Mouse (Mus musculus) cerebellum, adult (tissue): Measurements from ENCODE around the gene Smarca2.

Source experiments
- ATAC-seq: cut with Nextera tagmentation; 2 replicates; pipeline ENCODE4 v1.9.2; 2017; ENCODE audit warnings: mild to moderate bottlenecking, moderate library complexity, mixed read lengths; ENCODE audit not compliant: insufficient number of reproducible peaks, low FRiP score, low TSS enrichment

Smarca2 gene

DNA sequence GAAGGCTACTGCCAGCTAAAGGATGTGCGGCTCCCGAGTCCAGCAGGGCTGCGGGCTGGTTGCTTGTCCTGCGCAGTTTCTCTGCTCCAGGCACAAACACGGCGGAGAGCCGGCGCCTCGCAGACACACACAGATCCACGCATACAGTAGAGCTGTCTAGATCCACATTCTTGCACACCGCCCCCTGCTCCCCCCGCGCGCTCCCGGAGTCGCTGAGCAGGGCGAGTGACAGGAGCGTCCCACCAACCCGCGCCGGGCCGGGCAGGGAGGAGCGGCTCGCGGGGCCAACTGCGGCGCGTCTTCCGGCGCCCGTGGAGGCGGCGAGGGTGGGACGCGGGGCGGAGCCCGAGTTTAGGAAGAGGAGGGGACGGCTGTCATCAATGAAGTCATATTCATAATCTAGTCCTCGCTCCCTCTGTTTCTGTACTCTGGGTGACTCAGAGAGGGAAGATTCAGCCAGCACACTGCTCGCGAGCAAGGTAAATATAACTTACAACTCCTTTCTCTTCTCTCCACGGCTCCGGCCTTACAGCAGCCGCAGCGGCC lies at the start of gene Smarca2:
Gene Smarca2 (plus strand): TSS at position 296 of the 546 bp plus-strand sequence.
- peak; percentile 91 for ATAC-seq

DNA sequence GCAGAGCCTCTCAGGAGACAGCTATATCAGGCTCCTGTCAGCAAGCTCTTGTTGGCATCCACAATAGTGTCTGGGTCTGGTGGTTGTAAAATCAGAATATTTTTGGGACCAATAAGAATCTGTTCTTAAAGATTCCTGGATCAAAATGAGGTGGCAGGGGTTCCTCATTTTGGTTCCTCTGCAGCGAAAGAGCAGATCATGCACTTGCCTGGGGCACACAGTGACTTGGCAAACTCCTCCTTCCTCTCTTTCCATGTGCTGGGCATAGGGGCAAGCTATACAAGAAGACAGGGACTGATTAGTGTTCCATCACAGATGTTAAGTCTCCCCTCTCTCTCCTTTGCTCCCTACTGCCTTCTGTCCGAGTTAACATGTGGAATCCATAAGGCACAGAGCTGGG lies 40.0 kb upstream of the Smarca2 start:
- no peak for ATAC-seq

DNA sequence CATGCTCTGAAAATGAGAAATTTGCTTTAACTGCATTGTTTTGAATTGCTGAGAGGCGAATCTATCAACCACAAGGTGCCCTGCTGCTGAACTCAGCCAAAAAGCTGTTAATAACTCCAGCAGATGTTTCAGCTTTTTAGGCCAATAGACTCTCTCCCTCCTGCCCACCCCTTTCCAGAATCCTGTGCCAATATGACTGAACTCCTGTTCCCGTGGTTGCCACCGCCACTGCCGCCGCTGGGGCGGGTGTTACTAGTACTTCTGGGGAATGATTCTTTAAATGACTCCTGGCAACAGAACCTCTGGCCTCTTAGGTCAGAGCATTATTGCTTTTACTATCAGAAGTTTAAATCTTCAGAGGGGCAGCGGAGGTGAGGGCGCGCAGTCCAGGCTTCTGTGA lies 38.7 kb upstream of the Smarca2 start:
- no peak for ATAC-seq

DNA sequence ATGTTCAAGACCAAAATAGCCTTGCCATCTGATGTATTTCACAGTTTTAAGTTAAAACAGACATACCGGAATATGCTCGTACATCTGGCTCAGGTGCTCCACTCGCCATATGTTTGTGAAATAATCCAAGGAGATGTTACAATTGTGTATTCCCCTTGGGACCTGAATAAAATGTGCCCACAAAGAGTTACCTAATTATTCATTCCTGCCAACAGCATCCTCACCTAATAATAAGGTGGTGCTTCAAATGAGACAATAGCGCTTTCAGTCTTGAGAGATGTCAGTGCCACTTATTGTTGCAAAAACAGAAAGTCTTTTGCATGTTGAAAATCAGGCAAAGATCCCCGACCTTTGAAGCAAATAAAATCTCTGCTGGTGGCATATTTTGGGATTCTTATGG lies 36.6 kb upstream of the Smarca2 start:
- ATAC-seq = no peak

DNA sequence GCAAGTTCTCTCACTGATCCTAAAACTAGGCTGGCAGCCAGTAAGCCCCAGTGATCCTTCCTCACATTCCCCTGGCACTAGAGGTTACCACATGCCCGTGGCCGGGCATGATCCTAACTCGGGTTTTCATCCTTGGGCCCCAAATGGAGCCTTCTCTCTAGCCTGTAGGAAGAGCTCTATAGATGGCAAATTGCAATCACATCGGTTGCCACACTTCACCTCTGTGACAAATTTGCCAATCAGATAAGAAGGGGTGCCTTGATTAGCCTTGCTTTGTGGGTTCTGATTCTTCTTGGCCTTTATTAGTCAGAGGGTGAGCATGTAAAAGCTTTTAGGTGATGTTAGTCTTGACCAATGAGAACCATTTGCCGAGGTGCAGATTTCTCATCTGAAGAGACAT lies 35.9 kb upstream of the Smarca2 start:
- no peak for ATAC-seq

DNA sequence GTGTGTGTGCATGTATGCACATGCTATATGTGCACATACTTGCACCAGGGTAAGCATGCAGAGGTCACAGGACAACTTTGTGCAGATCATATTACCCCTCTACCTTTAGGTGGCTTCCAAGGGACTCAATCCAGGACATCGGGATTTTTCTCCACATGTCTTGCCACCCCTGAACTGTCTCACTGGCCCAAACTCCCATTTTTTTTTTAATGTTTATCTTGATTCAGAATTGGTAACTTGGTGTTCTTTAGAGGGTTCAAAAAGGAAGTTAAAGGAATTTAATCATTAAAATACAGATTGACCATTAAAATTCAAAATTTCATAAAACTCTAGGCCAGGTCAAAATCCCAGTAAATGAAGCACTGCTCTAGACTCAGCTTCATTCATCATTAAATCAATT lies 35.4 kb upstream of the Smarca2 start:
- no peak for ATAC-seq

DNA sequence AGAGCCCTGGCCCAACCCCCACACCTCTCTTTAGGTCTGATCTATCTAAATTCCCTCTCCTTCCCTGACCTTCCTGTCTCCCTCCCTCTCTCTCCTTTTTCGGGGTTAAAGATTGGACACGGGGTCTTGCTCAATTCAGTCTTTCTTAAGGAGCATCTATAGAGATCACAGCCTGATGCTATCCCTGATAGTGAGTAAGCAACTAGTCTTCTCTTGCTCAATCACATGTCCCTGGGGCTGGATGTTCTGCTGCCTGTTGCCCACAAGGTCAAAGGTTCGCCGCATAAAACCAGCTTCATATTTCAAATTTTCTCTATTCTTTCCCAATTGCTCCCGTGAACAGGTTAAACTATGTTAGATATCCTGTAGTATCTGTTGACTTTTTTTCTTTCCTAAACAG lies 25.2 kb upstream of the Smarca2 start:
- no peak for ATAC-seq

DNA sequence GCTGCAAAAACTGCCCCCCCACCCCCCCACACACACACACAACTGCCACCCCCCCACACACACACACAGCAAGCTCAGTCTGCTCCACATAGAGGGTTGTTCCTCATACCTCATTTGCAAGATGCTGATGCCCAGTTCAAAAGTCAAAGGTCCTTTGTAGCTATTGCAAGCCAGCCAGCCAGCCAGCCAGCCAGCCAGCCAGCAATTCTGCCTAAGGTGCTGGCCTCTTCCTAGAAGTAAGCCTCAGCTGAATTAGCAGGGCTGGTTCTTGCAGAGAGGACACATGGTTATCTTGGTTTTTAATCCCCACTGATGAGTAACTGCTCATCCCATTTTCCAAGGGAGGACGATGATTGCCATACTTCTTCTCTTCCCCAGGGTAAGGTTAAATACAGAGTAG lies 24.8 kb upstream of the Smarca2 start:
- no peak for ATAC-seq

DNA sequence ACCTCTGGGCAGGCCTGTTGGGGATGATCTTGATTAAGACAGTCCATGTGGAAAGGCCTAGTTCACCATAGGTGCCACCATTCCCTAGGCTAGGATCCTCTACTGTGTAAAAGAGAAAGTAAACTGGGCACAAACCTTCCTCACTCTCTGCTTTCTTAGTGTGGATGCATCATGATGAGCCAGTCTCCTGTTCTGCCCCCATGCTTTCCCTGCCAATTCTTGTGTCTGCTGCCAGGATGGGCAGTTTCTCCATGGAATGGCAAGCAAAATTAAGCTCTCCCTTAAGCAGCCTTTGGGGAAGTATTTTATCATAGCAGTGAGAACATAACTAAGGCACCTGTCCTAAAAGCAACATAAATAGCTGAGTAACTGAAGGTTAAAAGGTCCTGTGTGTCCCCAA lies 10.2 kb upstream of the Smarca2 start:
- no peak for ATAC-seq

DNA sequence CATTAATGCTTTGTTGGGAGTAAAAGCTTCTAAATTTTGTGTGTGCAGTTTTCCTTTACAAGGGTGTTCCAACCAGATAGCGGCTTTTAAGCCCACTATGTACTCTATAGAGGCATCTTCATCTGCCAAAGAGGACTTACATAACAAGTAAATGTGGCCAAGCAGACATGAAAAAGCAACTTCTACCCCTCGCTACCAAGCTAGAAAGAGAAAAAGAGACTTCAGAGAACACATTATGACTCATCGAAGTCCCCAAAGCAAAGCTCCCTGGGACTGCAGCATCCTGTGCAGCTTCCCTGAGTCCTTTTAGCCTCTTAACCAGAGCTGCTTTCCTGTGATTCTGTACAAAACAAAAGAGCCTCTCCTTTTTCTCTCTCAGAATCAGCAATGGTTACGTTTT lies 3.4 kb upstream of the Smarca2 start:
- no peak for ATAC-seq

DNA sequence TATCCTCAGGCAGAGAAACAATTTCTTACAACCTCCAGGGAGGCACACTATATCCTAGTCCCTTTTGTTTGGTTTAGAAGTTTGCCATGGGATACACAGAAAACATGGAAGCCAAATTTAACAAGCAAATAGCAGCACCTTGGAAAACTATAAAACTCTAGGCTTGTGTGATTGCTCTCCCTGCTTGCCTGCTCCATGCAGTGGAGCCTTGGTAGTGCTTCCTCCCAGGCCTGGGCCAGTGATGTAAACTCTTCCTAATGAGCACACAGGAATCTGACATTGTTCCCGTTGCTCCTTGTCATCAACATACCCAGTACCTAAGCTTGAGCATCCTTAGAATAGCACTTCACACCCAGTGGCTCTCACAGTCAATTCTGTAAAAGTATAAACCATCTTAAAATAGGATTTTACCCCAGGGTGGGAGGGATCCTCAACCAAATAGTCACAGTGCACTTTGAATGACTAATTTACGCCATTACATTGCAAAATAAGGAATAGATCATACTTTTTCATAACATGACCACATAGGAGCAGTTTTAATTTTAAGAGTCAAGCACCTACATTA lies 1.5 kb upstream of the Smarca2 start:
- ATAC-seq = no peak

DNA sequence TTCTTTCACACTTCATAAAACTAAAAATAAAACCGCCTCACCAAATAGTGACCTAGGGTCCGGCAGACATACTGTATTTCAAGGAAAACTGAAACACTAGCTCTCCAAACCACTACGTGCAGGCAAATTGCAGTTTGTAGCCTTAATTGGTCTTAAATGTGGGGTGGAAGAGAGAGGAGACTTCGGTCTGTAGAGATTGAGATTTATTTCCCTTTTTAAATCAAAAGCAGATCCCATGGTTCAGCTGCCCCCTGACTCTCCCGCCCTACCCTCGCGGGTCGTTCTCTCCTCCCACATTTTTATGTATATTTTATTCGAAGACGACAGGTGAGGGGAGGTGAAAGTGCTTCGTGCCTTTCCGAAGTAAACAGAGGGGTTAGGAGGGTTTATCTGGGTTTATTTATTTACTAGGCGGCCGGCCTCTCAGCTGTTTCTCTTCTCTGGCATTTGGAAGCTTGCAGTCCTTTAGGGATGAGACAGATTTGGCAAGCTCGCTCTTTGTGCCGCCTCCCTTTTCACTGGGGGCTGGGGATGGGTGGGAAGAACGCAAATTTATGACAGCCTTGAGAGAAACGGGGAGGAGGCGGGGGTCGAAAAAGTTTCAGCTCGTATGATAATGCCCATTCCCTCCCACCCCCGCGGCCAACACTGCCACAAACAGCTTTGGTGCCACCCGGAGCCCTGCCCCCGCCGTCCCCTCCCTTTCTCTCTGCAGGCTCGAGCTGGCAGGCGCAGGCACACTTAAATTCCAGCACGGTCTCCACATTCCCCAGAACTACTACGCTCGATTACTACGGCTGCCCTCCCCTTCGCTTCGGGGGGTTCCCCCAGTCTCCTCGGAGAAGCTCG lies 720 bp upstream of the Smarca2 start:
- peak; percentile 0; the same call in 1 of the 2 replicates for ATAC-seq

DNA sequence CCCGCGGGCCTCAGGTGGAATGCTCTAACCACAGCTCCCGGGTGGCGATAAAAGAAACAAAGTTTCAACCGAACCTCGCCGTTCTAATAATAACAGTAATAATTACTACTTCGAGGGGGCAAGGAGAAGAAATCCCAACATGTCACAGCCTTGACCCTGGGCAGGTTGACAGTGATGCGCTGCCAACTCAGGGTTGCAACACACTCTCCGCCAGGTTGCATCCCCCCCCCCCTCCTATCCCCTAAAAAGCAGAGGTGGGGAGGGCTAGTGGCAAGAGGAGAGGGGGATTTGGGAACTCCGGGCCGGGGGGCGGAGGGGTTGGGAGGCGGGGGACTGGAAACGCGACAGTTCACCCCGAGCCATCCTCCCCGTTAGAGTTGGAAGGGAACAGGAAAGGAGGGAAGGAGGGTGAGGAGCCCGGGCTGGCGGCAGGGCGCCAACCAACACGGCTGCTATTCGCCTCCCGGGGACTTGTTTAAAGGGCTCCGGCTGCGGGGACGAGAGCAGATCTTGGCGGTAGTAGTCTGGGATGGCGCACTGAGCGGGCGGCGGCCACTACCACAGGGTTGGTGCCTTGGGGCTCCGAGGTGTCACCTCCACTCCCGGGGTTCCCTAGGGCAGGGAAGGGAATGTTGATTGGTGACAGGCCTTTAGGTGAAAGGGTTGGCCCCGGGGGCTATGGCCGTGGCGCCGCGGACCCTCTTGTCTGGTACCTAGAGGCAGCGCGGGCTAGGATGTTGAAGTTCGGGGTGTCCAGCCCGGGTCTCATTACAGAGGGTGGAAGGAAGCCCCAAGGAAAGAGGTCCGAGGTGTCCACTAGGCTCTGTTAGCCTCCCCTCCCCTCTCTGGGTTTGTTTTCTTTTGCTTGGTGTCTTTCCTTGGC lies 829 bp downstream of the Smarca2 start:
- no peak for ATAC-seq

DNA sequence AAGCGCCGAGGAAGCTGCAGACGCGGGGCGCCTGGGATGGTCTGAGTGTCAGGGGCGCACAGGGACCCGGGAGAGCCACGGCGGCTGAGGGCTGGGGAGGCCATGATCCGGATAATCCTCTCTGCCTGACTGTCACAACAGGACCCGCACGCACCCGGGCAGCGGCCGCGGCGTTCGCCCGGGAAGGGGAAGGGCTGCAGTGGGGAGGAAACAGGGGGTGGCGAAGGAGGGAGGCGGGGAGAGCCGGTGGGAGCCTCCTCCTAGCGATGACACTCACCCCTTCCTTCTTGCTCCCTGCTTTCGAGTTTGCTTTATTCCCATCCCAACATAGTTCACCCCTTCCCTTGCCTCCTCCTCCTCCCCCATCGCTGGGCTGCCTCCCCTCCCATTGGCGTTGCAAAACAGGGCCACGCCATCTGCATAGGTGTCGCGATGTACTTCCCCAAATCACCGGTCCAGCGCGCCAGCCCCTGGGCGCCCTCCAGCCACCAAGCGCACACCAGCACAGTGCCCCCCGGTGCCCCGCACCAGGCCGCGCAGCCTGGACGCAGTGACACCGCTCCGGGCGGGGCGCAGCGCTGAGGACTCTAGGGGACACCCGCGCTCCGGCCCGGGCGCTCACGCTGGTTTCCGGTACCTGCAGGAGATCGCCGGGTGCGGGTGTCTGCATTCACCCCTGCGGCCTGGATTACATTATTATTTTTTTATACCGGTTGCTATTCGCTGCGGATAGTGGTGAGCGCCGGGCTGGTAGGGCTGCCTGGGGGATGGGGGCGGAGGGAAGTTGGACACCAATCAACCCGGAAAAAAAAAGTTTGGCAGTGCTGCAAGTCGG lies 1.7 kb downstream of the Smarca2 start:
- ATAC-seq = peak; percentile 9; the same call in 1 of the 2 replicates

DNA sequence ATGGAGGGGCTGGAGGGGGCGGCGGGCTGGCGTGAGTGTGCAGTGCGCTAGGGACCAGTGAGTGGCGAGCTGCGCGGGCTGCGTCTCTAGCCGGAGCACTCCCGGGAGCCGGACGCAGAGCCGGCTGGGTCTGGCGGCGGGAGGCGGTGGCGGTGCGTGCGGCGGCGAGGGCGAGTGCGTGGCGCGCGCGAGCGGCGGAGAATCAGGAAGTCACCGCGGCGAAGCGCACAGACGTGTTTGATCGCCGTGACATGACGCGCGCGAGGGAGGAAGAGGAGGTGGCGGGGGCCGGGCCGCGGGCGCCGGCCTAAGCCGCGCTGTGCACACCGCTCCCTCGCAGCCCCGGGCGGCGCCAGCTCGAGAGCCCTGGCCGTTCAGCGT lies 2.3 kb downstream of the Smarca2 start:
- peak; percentile 22 for ATAC-seq

DNA sequence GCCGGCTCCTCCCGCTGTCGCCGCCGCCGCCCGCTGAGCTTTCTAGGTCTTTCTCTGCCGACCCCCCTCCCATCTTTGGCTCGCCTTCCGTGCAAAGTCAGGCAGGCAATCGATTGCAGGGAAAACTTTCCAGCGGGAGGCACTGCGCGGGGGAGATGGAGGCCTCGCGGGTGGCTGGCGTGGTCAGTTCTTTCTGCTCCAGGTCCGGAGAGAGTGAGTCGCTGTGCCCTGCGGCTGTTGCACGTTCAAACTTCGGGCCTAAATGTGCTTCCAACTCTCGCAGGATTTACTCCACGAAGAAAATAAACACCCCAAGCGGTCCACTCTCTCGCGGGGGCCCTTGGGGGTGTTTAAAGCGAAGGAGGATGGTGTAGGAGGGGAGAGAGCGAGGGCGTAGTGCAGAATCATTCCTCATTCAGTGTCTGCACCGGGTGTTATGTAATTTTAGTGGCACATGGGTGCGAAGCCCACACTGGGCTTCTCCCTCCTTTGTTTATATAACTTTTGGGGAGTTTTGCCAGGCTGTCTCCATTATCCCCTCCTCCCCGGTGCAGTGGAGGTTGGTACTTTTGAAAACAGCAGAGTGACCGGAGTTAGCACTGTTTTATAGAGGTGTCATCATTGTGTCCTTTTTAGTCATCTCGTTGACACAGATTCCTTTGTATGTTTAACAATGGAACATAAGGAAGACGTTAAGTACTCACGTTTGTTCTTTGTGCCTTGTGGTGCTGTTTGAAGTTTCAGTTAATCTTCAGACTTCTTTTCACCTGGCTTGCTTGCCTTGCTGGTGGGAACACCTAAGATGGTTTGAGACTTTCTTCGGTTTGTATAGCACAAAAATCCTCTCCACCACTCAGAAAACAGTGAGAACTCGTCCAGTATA lies 2.9 kb downstream of the Smarca2 start:
- ATAC-seq = no peak

DNA sequence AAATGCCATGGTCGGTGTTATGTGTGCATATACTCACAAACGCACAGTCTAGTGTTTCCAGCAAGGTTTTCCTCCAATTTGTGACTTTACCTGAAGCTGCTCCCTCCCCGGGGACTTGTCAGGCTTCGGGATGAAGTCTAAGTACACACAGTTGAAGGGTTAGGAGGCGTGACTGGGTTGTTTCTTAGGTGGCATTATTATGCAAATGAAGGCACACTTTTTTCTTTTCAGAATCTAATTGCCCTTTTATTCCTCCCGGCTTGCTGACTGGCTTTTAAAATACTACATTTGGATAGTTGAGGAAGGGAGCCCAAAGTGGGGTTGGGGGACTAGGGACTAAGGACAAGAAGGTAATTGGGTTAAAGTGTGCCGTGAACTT lies 3.6 kb downstream of the Smarca2 start:
- ATAC-seq = no peak

DNA sequence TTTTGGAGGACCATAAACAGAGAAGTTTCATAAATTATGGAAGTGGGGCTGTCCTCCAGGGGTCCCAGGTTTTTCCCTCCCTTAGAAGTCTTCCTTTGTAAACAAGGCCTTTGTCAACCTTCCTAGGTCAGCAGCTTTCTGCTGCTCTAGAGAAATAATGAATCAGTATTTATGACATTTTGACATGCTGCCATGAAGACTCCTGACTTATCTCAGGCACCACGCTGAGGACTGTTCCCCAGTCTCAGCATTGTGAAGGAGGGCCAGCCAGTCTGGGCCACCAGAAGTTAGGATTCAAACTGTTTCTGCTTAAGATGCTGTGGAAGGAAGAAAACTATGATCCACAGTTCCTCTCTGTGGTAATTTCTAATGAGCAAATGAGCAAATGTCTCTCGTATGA lies 4.8 kb downstream of the Smarca2 start:
- no peak for ATAC-seq

DNA sequence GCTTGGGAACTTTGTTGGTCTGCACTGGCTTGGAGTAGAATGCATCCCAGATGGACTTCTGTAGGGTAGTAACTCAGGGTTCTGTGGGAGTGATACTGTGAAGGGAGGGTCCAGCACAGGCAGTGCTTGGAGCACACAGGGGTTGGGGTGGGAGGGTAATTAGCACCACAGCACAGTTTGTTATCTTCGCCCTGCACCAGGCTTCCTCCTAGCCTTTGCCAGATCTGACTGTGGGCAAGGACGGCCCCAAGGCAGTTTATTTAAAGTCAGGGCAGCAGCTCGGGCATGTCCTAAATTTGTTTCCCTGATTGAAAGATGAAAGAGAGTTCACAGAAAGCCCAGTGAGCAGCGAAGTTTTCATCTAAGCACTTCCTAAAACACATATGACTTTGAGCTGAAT lies 8.1 kb downstream of the Smarca2 start:
- ATAC-seq = no peak
